Mouse (Mus musculus) kidney, postnatal 0 days (tissue): ENCODE measurements around the gene Gpr174. TPM values are rescaled to one million over a fixed set of nuclear protein-coding genes. Genes with fewer than 3 reads are reported as not detected.
"Not testable (repeated sequence)": the region's sequence is repeated elsewhere in the genome, so short reads cannot be mapped to it uniquely, and the experiment has no call there.

Experiments used
- ATAC-seq: fragments of 200-750 bp; cut with Nextera tagmentation; replicated peaks from 2 replicates; pipeline ENCODE4 v1.8.0; 2017; ENCODE audit warnings: low read depth, moderate number of reproducible peaks, moderate TSS enrichment, moderate library complexity; ENCODE audit not compliant: low FRiP score
- DNase-seq: peaks from one replicate; pipeline ENCODE4 v3.0.0-alpha.2; 2016; ENCODE audit warnings: low spot score
- H3K27ac ChIP-seq: fragments of 300-500 bp; sonication (generic); 2 replicates; pipeline ENCODE4 v1.5.1; 2014; ENCODE audit warnings: mild to moderate bottlenecking
- H3K27me3 ChIP-seq: fragments of 300-500 bp; sonication (generic); 2 replicates; pipeline ENCODE4 v1.6.1; 2014; ENCODE audit warnings: low read length, mixed read lengths; ENCODE audit not compliant: insufficient read depth
- H3K36me3 ChIP-seq: fragments of 300-500 bp; sonication (generic); 2 replicates; pipeline ENCODE4 v1.6.1; 2014; ENCODE audit warnings: low read length, mixed read lengths; ENCODE audit not compliant: insufficient read depth
- H3K4me1 ChIP-seq: fragments of 300-500 bp; sonication (generic); replicated peaks from 2 replicates; pipeline ENCODE4 v1.6.1; 2014; ENCODE audit warnings: antibody characterized with exemption, low read length, mixed read lengths; ENCODE audit not compliant: insufficient read depth
- H3K4me2 ChIP-seq: fragments of 300-500 bp; sonication (generic); 2 replicates; pipeline ENCODE4 v1.6.1; 2014; ENCODE audit warnings: mild to moderate bottlenecking, low read length, moderate library complexity, mixed read lengths
- H3K4me3 ChIP-seq: fragments of 300-500 bp; sonication (generic); replicated peaks from 2 replicates; pipeline ENCODE4 v1.5.1; 2014; ENCODE audit warnings: low read depth, low read length
- H3K9ac ChIP-seq: fragments of 300-500 bp; sonication (generic); 2 replicates; pipeline ENCODE4 v1.6.1; 2014; ENCODE audit warnings: low read depth, low read length
- H3K9me3 ChIP-seq: fragments of 300-500 bp; sonication (generic); replicated peaks from 2 replicates; pipeline ENCODE4 v1.6.1; 2016; ENCODE audit warnings: low read length, inconsistent platforms, mixed read lengths
- CTCF ChIP-seq: IDR thresholded peaks from 2 replicates; pipeline ENCODE4 v1.5.1; 2016; ENCODE audit warnings: antibody characterized with exemption, low read depth, mild to moderate bottlenecking, moderate library complexity
- WGBS: fragments of 180-500 bp; shearing (Covaris S2); extraction: QIAGEN DNeasy Blood & Tissue Kit; methylation state at CpG from one replicate; pipeline ENCODE4 v1.1.7; 2014; 5-methylcytosine and 5-hydroxymethylcytosine counted together
- polyA plus RNA-seq: library from polyadenylated mRNA; unstranded; fragments of >200 nt; fragmentation: Nextera tagmentation; extraction: Ambion mirVana; gene quantifications from 2 replicates; pipeline ENCODE4 v1.2.1, GENCODE M21; 2015

Gpr174 gene
- polyA plus RNA-seq, 1 experiment from 2014 or later, result not detected

GRCm38 (mm10) chrX:107250390-107250789 is 5.3 kb upstream of the Gpr174 start:
- no peak for ATAC-seq
- H3K4me3 ChIP-seq, result no peak overlapping the region
- no peak for DNase-seq
- H3K36me3 ChIP-seq, result no peaks in the 10 kb centered on the region
- no peaks in the 10 kb centered on the region for H3K27me3 ChIP-seq
- TF ChIP-seq CTCF, result no peak
- no peak overlapping the region for H3K27ac ChIP-seq
- H3K4me1 ChIP-seq, result no peaks in the 10 kb centered on the region
- no peak overlapping the region for H3K4me2 ChIP-seq
- H3K9ac ChIP-seq, result no peak overlapping the region
- H3K9me3 ChIP-seq, result no peaks in the 10 kb centered on the region
- 73% methylated on average over 2 of the region's 2 CpGs for WGBS

- no peak for DNase-seq
Observed at GRCm38 (mm10) chrX:107264619-107265018, 8.9 kb downstream of the Gpr174 start.

GRCm38 (mm10) chrX:107277606-107278005 is 21.9 kb downstream of the Gpr174 start:
- H3K9ac ChIP-seq, result no peak overlapping the region
- H3K4me3 ChIP-seq, result no peak overlapping the region
- H3K27me3 ChIP-seq, result no peaks in the 10 kb centered on the region
- H3K36me3 ChIP-seq, result no peaks in the 10 kb centered on the region
- no peaks in the 10 kb centered on the region for H3K9me3 ChIP-seq
- ATAC-seq (no peak), DNase-seq (no peak)
- no peak overlapping the region for H3K4me2 ChIP-seq
- H3K27ac ChIP-seq, result no peak overlapping the region
- TF ChIP-seq CTCF, result no peak
- H3K4me1 ChIP-seq, result no peaks in the 10 kb centered on the region
- WGBS, result 62% methylated on average over 2 of the region's 2 CpGs

More at GRCm38 (mm10) chrX:107264619-107265018, 8.9 kb downstream of the Gpr174 start:
- WGBS, result 32% methylated on average over 1 of the region's 1 CpGs
- Histone ChIP-seq H3K36me3 (no peaks in the 10 kb centered on the region), H3K9ac (no peak overlapping the region), H3K27ac (no peak overlapping the region), H3K27me3 (no peaks in the 10 kb centered on the region), H3K4me1 (no peaks in the 10 kb centered on the region), H3K4me2 (no peak overlapping the region), H3K9me3 (no peaks in the 10 kb centered on the region), H3K4me3 (no peak overlapping the region)
- ATAC-seq, result no peak
- no peak for TF ChIP-seq CTCF

- 49% methylated on average over 4 of the region's 4 CpGs for WGBS
- Histone ChIP-seq H3K9me3 (no peaks in the 10 kb centered on the region), H3K27me3 (no peaks in the 10 kb centered on the region), H3K27ac (no peak overlapping the region), H3K4me3 (no peak overlapping the region), H3K4me1 (no peaks in the 10 kb centered on the region), H3K36me3 (no peaks in the 10 kb centered on the region), H3K9ac (no peak overlapping the region), H3K4me2 (no peak overlapping the region)
- no peak for DNase-seq
- no peak for ATAC-seq
- TF ChIP-seq CTCF, result no peak
Observed at GRCm38 (mm10) chrX:107284211-107284610, 28.5 kb downstream of the Gpr174 start.

- 84% methylated on average over 6 of the region's 6 CpGs for WGBS
- not testable (repeated sequence) for H3K9ac ChIP-seq, DNase-seq, ATAC-seq, H3K4me3 ChIP-seq, H3K27ac ChIP-seq, H3K4me2 ChIP-seq, H3K36me3 ChIP-seq, H3K4me1 ChIP-seq, H3K27me3 ChIP-seq, H3K9me3 ChIP-seq
Observed at GRCm38 (mm10) chrX:107297861-107298260, 42.2 kb downstream of the Gpr174 start.

GRCm38 (mm10) chrX:107298761-107299160 is 43.1 kb downstream of the Gpr174 start:
- Histone ChIP-seq H3K36me3 (no peaks in the 10 kb centered on the region), H3K4me1 (no peaks in the 10 kb centered on the region), H3K4me2 (no peak overlapping the region), H3K9ac (no peak overlapping the region), H3K27me3 (no peaks in the 10 kb centered on the region), H3K27ac (no peak overlapping the region), H3K9me3 (no peaks in the 10 kb centered on the region), H3K4me3 (no peak overlapping the region)
- DNase-seq (no peak), ATAC-seq (no peak)
- TF ChIP-seq CTCF, result no peak

- H3K27ac ChIP-seq, result no peak overlapping the region
- ATAC-seq (no peak), DNase-seq (no peak)
- H3K9ac ChIP-seq, result no peak overlapping the region
- H3K9me3 ChIP-seq, result no peaks in the 10 kb centered on the region
- H3K4me1 ChIP-seq, result no peaks in the 10 kb centered on the region
- no peaks in the 10 kb centered on the region for H3K27me3 ChIP-seq
- no peak overlapping the region for H3K4me2 ChIP-seq
- no peaks in the 10 kb centered on the region for H3K36me3 ChIP-seq
- H3K4me3 ChIP-seq, result no peak overlapping the region
- TF ChIP-seq CTCF, result no peak
Observed at GRCm38 (mm10) chrX:107306492-107306891, 50.8 kb downstream of the Gpr174 start.
